Mouse (Mus musculus) intestine, postnatal 0 days (tissue): ENCODE data around the gene Txndc15. TPM values are rescaled to one million over a fixed set of nuclear protein-coding genes. Genes with fewer than 3 reads are reported as not detected.

Experiments
- ATAC-seq: fragments of 200-750 bp; cut with Nextera tagmentation; 2 replicates; pipeline ENCODE4 v1.8.0; 2017; ENCODE audit warnings: mild to moderate bottlenecking, moderate TSS enrichment, moderate library complexity
- H3K27ac ChIP-seq: fragments of 300-500 bp; sonication (generic); 2 replicates; pipeline ENCODE4 v1.5.1; 2014; ENCODE audit warnings: mild to moderate bottlenecking, low read depth, low read length, moderate library complexity
- H3K27me3 ChIP-seq: fragments of 300-500 bp; sonication (generic); replicated peaks from 2 replicates; pipeline ENCODE4 v1.6.1; 2014; ENCODE audit warnings: low read length, mixed read lengths; ENCODE audit not compliant: control insufficient read depth, insufficient read depth
- H3K36me3 ChIP-seq: fragments of 300-500 bp; sonication (generic); 2 replicates; pipeline ENCODE4 v1.6.1; 2014; ENCODE audit warnings: mild to moderate bottlenecking, moderate library complexity; ENCODE audit not compliant: control insufficient read depth, insufficient read depth
- H3K4me1 ChIP-seq: fragments of 300-500 bp; sonication (generic); replicated peaks from 2 replicates; pipeline ENCODE4 v1.6.1; 2014; ENCODE audit warnings: antibody characterized with exemption, low read length, mixed read lengths; ENCODE audit not compliant: control insufficient read depth, insufficient read depth
- H3K4me2 ChIP-seq: fragments of 300-500 bp; sonication (generic); replicated peaks from 2 replicates; pipeline ENCODE4 v1.6.1; 2014; ENCODE audit warnings: low read depth, mild to moderate bottlenecking, moderate library complexity
- H3K4me3 ChIP-seq: fragments of 300-500 bp; sonication (generic); 2 replicates; pipeline ENCODE4 v1.5.1; 2014; ENCODE audit warnings: low read depth, low read length
- H3K9ac ChIP-seq: fragments of 300-500 bp; sonication (generic); 2 replicates; pipeline ENCODE4 v1.6.1; 2014; ENCODE audit warnings: mild to moderate bottlenecking, low read depth, low read length
- H3K9me3 ChIP-seq: fragments of 300-500 bp; sonication (generic); 2 replicates; pipeline ENCODE4 v1.6.1; 2016; ENCODE audit warnings: mixed run types; ENCODE audit not compliant: control insufficient read depth
- CTCF ChIP-seq: sonication (generic); IDR thresholded peaks from 2 replicates; pipeline ENCODE4 v1.5.1; 2016; ENCODE audit warnings: low read depth, mild to moderate bottlenecking, control low read depth, antibody characterized with exemption, moderate library complexity
- WGBS: fragments of 180-500 bp; shearing (Covaris S2); extraction: QIAGEN DNeasy Blood & Tissue Kit; methylation state at CpG from one replicate; pipeline ENCODE4 v1.1.7; 2014; 5-methylcytosine and 5-hydroxymethylcytosine counted together
- polyA plus RNA-seq: library from polyadenylated mRNA; unstranded; fragments of >200 nt; fragmentation: Nextera tagmentation; extraction: Ambion mirVana; gene quantifications from 2 replicates; pipeline ENCODE4 v1.2.1, GENCODE M21; 2015

The Txndc15 gene
- polyA plus RNA-seq, 1 experiment from 2014 or later = 68.4 TPM

DNA sequence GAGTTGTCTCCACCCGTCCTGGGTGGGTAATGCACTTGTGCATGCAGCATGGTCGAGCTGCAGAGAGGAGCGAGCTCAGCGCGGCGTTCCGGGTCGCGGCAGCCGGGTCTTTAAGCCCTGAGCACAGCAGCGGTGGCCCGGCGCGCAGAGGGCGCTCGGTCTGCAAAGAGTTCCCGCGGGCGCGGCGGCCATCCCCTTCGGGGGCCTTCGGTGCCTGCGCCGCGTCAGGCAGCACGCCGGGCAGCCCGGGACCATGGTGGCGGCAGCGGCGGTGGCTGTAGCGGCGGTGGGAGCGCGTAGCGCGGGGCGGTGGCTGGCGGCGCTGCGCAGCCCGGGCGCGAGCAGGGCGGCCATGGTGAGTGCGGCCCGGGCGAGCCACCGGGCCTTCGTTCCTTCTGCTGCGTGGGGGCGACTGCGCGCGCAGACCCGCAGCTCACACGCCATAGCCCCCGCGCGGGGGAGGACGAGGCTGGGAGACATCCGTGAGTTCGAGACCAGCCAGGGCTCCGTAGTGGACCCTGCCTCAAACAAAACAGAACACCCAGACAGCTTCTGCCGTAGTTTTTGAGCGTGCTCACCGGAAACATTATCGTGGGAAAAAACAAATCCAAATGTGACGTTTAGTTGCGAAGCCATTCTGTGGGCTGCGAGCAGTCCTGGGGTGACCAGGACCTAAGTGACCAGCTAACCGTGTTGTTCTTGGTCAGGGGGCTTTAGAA, 12.8 kb downstream of the Txndc15 start, which contains the start of gene Pcbd2:
TSS of gene Pcbd2 (plus strand) at position 249 of the 719 bp plus-strand sequence.
- H3K4me3 ChIP-seq = peak within 1 kb of the TSS; percentile 69
- H3K9ac ChIP-seq = peak within 1 kb of the TSS; percentile 74
- no peaks in the 10 kb centered on the region for H3K4me1 ChIP-seq
- peak within 1 kb of the TSS; percentile 69 for H3K4me2 ChIP-seq
- TF ChIP-seq CTCF = 0 out of 2 replicates have a peak, but pooled peaks have one; percentile 26
- WGBS = under 1% methylated on average over 72 of the region's 73 CpGs
- H3K27me3 ChIP-seq = no peaks in the 10 kb centered on the region
- H3K9me3 ChIP-seq = no peaks in the 10 kb centered on the region
- ATAC-seq = peak; percentile 93
- H3K36me3 ChIP-seq = peaks cover 14% of the 10 kb centered on the region; the same call in 1 of the 2 replicates
- peak within 1 kb of the TSS; percentile 97 for H3K27ac ChIP-seq

- peak; percentile 58 for ATAC-seq
- H3K4me2 ChIP-seq = peak overlapping the region; percentile 69
- peak overlapping the region; percentile 97 for H3K27ac ChIP-seq
- H3K27me3 ChIP-seq = no peaks in the 10 kb centered on the region
- no peaks in the 10 kb centered on the region for H3K9me3 ChIP-seq
- peak; percentile 77 for TF ChIP-seq CTCF
- peak overlapping the region; percentile 69 for H3K4me3 ChIP-seq
- 2% methylated on average over 19 of the region's 19 CpGs for WGBS
- H3K36me3 ChIP-seq = peaks cover 14% of the 10 kb centered on the region; the same call in 1 of the 2 replicates
- H3K9ac ChIP-seq = peak overlapping the region; percentile 74
- no peaks in the 10 kb centered on the region for H3K4me1 ChIP-seq
Observed at GRCm38 (mm10) chr13:55727839-55728238, 13.4 kb downstream of the Txndc15 start.

DNA sequence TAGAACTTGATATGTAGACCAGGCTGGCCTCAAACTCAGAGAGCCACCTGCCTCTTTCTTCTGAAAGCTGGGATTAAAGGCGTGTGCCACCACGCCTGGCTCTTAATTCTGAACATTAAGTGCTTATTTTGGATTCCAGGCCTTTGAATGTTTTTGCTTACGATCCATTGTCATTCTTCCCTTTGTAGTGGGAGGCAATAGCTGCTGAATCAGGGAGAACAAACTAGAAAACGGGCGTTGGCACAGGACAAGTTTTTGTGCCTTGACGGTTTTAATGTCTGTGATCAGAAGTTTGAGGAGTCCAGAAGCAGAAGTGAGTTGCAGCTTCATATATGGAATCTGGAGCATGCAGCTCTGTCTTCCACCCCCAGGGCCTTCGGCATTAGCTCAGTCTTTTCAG, 16.3 kb downstream of the Txndc15 start:
- Histone ChIP-seq H3K4me1 (no peaks in the 10 kb centered on the region), H3K4me2 (no peak overlapping the region), H3K4me3 (no peak overlapping the region), H3K27ac (no peak overlapping the region), H3K9ac (no peak overlapping the region), H3K27me3 (no peaks in the 10 kb centered on the region), H3K9me3 (no peaks in the 10 kb centered on the region), H3K36me3 (peaks cover 6% of the 10 kb centered on the region; the same call in 1 of the 2 replicates)
- TF ChIP-seq CTCF = no peak
- 91% methylated on average over 7 of the region's 7 CpGs for WGBS
- ATAC-seq = no peak

DNA sequence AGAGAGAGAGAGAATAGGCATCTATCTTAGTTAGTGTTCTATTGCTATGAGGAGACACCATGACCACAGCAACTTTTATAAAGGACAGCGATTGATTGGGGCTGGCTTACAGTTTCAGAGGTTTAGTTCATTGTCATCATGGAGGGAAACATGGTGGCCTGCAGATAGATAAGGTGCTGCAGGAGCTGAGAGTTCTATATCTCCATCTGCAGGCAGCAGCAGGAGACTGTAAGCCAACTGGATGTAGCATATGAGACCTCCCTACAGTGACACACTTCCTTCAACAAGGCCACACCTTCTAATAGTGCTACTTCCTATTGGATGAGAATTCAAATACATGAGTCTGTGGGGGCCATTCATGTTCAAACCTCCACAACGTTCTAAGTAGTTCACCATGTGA, 17.7 kb downstream of the Txndc15 start:
- Histone ChIP-seq H3K4me2 (no peak overlapping the region), H3K9me3 (no peaks in the 10 kb centered on the region), H3K36me3 (no peaks in the 10 kb centered on the region), H3K27ac (no peak overlapping the region), H3K27me3 (no peaks in the 10 kb centered on the region), H3K9ac (no peak overlapping the region), H3K4me1 (no peaks in the 10 kb centered on the region), H3K4me3 (no peak overlapping the region)
- ATAC-seq = no peak
- TF ChIP-seq CTCF = no peak; the same call in 1 of the 2 replicates
- WGBS = 74% methylated on average over 2 of the region's 2 CpGs

DNA sequence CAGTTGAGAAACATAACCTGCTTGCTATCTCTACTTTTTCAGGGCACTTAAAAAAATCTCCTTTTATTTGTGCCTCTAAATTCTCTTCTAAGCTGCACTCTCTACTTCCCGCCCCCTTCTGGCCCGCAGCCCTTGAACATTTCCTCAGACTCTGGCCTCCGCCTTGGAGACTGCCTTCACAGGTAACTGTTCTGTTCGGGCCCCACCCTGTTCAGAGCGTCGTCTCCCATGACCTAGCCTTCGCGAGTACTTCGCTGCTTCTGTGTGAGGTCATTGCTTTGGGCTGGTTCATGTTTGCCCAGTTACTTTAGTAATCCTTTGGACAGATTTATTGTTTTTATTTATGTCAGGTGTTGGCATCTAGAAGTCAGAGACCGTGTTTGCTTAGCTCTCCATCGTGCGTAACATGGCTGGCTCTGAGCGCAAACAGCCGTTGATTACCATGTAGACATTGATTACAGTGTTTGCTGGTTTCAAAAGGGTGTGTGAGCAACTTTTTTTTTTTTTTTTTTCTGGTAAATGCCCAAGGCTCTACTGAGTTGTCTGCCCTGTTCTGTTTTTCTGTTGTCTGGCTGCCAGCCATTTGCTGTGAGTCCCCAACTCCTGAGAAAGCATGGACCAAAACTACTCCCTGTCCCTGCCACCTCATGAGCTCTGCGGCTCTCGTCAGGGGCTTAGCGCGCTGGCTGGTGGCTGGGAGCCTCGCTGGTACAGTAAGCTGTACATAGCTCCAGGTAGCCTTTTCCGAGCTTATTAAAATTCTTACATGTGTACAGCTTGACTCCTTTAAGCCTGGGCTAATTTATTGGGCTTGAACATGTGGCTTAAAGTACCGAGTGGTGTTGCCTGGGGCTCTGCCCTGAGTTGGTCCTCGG, 19.4 kb downstream of the Txndc15 start:
- Histone ChIP-seq H3K27ac (no peak overlapping the region), H3K27me3 (no peaks in the 10 kb centered on the region), H3K9me3 (no peaks in the 10 kb centered on the region), H3K4me3 (no peak overlapping the region), H3K4me2 (peak overlapping the region; percentile 43), H3K36me3 (no peaks in the 10 kb centered on the region), H3K9ac (no peak overlapping the region), H3K4me1 (no peaks in the 10 kb centered on the region)
- WGBS = 52% methylated on average over 22 of the region's 22 CpGs
- ATAC-seq = peak; percentile 86
- TF ChIP-seq CTCF = 0 out of 2 replicates have a peak, but pooled peaks have one; percentile 22

DNA sequence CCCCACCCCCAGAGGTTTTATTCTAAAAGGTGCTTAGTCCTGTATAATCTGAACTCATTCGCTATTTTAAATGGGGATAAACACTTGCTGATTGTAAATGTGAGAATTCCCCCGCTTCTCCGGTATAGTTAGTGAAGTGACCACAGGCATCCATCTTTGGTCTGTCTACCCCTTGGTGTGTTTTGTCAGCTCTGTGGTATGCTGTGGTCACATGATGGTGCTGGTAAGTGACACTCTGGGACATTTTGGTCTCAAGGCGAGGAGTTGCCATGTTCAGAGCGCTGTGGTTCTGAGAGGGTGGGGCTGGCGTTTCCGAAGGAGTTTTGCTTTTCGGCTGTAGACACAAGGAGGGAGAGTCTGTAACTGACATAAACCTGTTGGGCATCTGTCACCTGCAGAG, 23.4 kb downstream of the Txndc15 start:
- no peak for TF ChIP-seq CTCF
- no peak for ATAC-seq
- no peaks in the 10 kb centered on the region for H3K36me3 ChIP-seq
- H3K9ac ChIP-seq = no peak overlapping the region
- no peak overlapping the region for H3K27ac ChIP-seq
- no peaks in the 10 kb centered on the region for H3K9me3 ChIP-seq
- WGBS = 88% methylated on average over 8 of the region's 8 CpGs
- H3K4me3 ChIP-seq = no peak overlapping the region
- no peak overlapping the region for H3K4me2 ChIP-seq
- no peaks in the 10 kb centered on the region for H3K4me1 ChIP-seq
- no peaks in the 10 kb centered on the region for H3K27me3 ChIP-seq
